Mouse (Mus musculus): Measurements from ENCODE around the gene Slc22a3.

DNA sequence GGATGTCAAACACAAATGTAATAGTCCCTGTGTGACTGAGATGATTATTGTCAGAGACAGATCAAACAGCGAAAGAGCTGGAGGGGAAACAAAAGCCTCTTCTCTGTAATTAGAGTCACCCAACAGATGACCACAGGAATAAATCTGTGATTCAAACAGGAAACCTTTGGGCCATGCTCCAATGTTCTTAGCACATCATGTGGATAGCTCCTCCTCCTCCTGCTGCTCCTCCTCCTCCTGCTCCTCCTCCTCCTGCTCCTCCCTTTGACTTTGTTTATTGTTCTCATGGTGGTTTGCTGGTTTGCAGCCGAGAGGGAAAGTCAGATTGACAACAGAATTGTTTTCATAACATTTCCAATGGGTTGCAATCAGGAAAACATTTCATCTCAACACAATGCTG lies 28.1 kb downstream of the Slc22a3 start:
- TF ChIP-seq CTCF (IDR thresholded peaks at IDR 0.05; ENCODE audit: low read depth) (no peak), EP300 (optimal IDR thresholded peaks at IDR 0.05) (no peak)

All from stomach, postnatal 0 days (tissue).